Mouse (Mus musculus) G1E (cell line): ENCODE measurements around the gene Igsf21.

Source experiments
- CTCF ChIP-seq: IDR thresholded peaks from 2 replicates; pipeline ENCODE4 v1.5.1; 2012; ENCODE audit warnings: low read depth, low read length, inconsistent platforms, mixed read lengths
- GATA1 ChIP-seq: IDR thresholded peaks from 2 replicates; pipeline ENCODE4 v1.6.1; 2012; ENCODE audit warnings: borderline replicate concordance, low read length, inconsistent platforms, mixed read lengths
- GATA2 ChIP-seq: IDR thresholded peaks from 2 replicates; pipeline ENCODE4 v1.6.1; 2012; ENCODE audit warnings: low read depth, low read length, inconsistent platforms, borderline replicate concordance
- POLR2AphosphoS5 ChIP-seq: IDR thresholded peaks from 2 replicates; pipeline ENCODE4 v1.6.1; 2012; ENCODE audit warnings: low read depth, low read length, inconsistent platforms; ENCODE audit not compliant: insufficient replicate concordance
- TAL1 ChIP-seq: conservative IDR thresholded peaks from 2 replicates; pipeline ENCODE4 v1.6.1; 2012; ENCODE audit warnings: low read depth, low read length, inconsistent platforms, mixed read lengths

DNA sequence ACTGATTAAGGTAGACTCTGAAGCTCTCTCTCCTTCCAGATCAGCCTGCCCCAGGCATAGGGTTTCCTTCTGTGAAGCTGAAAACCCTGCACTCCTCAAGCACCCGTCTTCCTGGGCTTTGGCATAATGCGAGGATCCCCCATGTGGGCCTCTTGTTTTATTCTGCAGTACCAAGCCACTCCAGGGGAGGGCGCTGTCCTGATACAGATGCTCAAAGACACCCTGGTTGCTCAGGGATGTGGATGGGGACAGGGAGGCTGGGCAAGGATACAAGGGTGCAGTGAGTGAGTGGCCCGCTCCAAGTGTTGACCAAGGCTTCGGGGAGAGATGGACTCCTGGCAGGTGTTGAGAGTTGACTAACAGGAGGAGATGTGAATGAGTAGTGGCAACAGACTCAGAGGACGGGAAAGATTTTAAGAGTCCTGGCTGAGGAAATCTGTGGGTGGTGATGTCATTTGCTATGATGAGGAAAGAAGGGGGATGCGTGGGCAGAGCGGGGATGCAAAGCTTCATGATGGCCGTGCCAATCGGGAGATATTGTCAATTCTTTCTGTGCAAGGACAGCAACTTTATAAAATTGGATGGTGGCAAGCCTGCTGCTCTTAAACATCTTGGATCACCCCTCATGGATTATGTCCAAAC lies 102.6 kb downstream of the Igsf21 start:
- TF ChIP-seq CTCF, result no peak
- no peak for TF ChIP-seq TAL1
- TF ChIP-seq GATA1, result no peak
- no peak for TF ChIP-seq POLR2AphosphoS5
- TF ChIP-seq GATA2, result no peak
